In genomic region chr10:108061813-108062435, GRCm38 (mm10) we compare ENCODE assay signal across 13 mouse cellular contexts.
A peak's percentile ranks its signal among the peaks of the same experiment; 100 is the strongest.
DNase-seq lines count a peak whose midpoint lies in the region; ATAC-seq lines count a peak whose summit lies in the region.
"Had no signal": no experiment of that assay in that cellular context is flagged by ENCODE, and none has a peak within 500 bp of the region (broad histone marks: within the 10 kb centered on the region; RNA-seq: fewer than 3 reads in every experiment).

No protein-coding gene starts in this region.

- H3K4me2 ChIP-seq in forebrain, embryonic 11.5 days (ENCODE audit: low read depth, low read length, severe bottlenecking) = no peak overlapping the region
- no peak overlapping the region for H3K4me2 ChIP-seq in hindbrain, embryonic 15.5 days
- H3K4me2 ChIP-seq: embryonic facial prominence, embryonic 13.5 days; liver, embryonic 13.5 days had no signal

- H3K9ac ChIP-seq in forebrain, embryonic 11.5 days (ENCODE audit: low read length) = no peak overlapping the region
- no peak overlapping the region for H3K9ac ChIP-seq in hindbrain, embryonic 15.5 days
- H3K9ac ChIP-seq: embryonic facial prominence, embryonic 13.5 days; liver, embryonic 13.5 days had no signal

- 71% methylated on average over 7 of the region's 7 CpGs for WGBS in forebrain, embryonic 11.5 days
- 77% methylated on average over 7 of the region's 7 CpGs for WGBS in forebrain, embryonic 10.5 days
- WGBS in hindbrain, embryonic 15.5 days = 44% methylated on average over 7 of the region's 7 CpGs

- DNase-seq in forebrain, embryonic 11.5 days (ENCODE audit: low spot score) = no peak
- no peak for DNase-seq in forebrain, embryonic 10.5 days (ENCODE audit: extremely low spot score, low spot score)
- peak; percentile 35 to 37 for DNase-seq in right cerebral cortex, postnatal 10 days (ENCODE audit: low spot score in 2 of 2)
- DNase-seq in right cerebral cortex, adult 2 months (ENCODE audit: low spot score in 2 of 2) = no peak
- no peak for DNase-seq in heart, postnatal 10 days
- no peak for DNase-seq in adrenal gland, postnatal 4 days (ENCODE audit: low spot score in 2 of 2)
- DNase-seq: kidney, postnatal 4 days; liver, embryonic 13.5 days; thymus, postnatal 25 days had no signal

- H3K36me3 ChIP-seq in forebrain, embryonic 11.5 days (ENCODE audit: control insufficient read depth, insufficient read depth, low read length) = no peaks in the 10 kb centered on the region
- H3K36me3 ChIP-seq in forebrain, embryonic 10.5 days (replicated peaks) = no peaks in the 10 kb centered on the region
- H3K36me3 ChIP-seq in hindbrain, embryonic 15.5 days = no peaks in the 10 kb centered on the region
- H3K36me3 ChIP-seq: embryonic facial prominence, embryonic 13.5 days; liver, embryonic 13.5 days had no signal

- H3K27ac ChIP-seq in forebrain, embryonic 11.5 days (ENCODE audit: low read depth, low read length) = no peak overlapping the region
- H3K27ac ChIP-seq in forebrain, embryonic 10.5 days = no peak overlapping the region
- no peak overlapping the region for H3K27ac ChIP-seq in hindbrain, embryonic 15.5 days (replicated peaks)
- H3K27ac ChIP-seq: embryonic facial prominence, embryonic 13.5 days; liver, embryonic 13.5 days had no signal

- 0 out of 2 replicates have a peak, but pooled peaks have one; percentile 9 for ATAC-seq in forebrain, embryonic 11.5 days (replicated peaks; ENCODE audit: low FRiP score)
- peak; percentile 65; the same call in 1 of the 2 replicates for ATAC-seq in hindbrain, embryonic 15.5 days (ENCODE audit: low FRiP score, low read depth)
- no peak for ATAC-seq in erythroblast, adult 5-6 weeks (replicated peaks; ENCODE audit: low FRiP score, poor library complexity, severe bottlenecking)
- ATAC-seq: intestine, postnatal 0 days had no signal

- no peaks in the 10 kb centered on the region for H3K4me1 ChIP-seq in forebrain, embryonic 11.5 days (replicated peaks; ENCODE audit: control insufficient read depth, insufficient read depth, low read length)
- no peaks in the 10 kb centered on the region for H3K4me1 ChIP-seq in forebrain, embryonic 10.5 days
- no peaks in the 10 kb centered on the region for H3K4me1 ChIP-seq in hindbrain, embryonic 15.5 days (replicated peaks)
- H3K4me1 ChIP-seq: embryonic facial prominence, embryonic 13.5 days had no signal

- H3K27me3 ChIP-seq in forebrain, embryonic 11.5 days (ENCODE audit: control insufficient read depth, insufficient read depth, low read length) = no peaks in the 10 kb centered on the region
- H3K27me3 ChIP-seq in forebrain, embryonic 10.5 days (ENCODE audit: poor library complexity, severe bottlenecking) = no peaks in the 10 kb centered on the region
- H3K27me3 ChIP-seq in hindbrain, embryonic 15.5 days = no peaks in the 10 kb centered on the region
- H3K27me3 ChIP-seq: embryonic facial prominence, embryonic 13.5 days; liver, embryonic 13.5 days had no signal

- H3K4me3 ChIP-seq in forebrain, embryonic 11.5 days (ENCODE audit: low read depth, low read length) = no peak overlapping the region
- no peak overlapping the region for H3K4me3 ChIP-seq in forebrain, embryonic 10.5 days
- no peak overlapping the region for H3K4me3 ChIP-seq in hindbrain, embryonic 15.5 days
- H3K4me3 ChIP-seq: embryonic facial prominence, embryonic 13.5 days; liver, embryonic 13.5 days had no signal

- intact Hi-C loops in heart, postnatal 10 days (cut with DNase I) = loop anchor here (10.0 kb wide), 1 partner anchor 207 kb away; no protein-coding TSS in a partner anchor

- no peaks in the 10 kb centered on the region for H3K9me3 ChIP-seq in forebrain, embryonic 11.5 days (ENCODE audit: control insufficient read depth, low read length)
- H3K9me3 ChIP-seq in forebrain, embryonic 10.5 days = no peaks in the 10 kb centered on the region
- H3K9me3 ChIP-seq in hindbrain, embryonic 15.5 days = no peaks in the 10 kb centered on the region
- H3K9me3 ChIP-seq: embryonic facial prominence, embryonic 13.5 days; liver, embryonic 13.5 days had no signal

Comparison
In these comparisons a context has a peak if more than half of its experiments do, and no peak if none do; other contexts are left out.
1. DNase-seq: peak in right cerebral cortex, postnatal 10 days (2 of 2); none in forebrain, embryonic 11.5 days (single experiment), forebrain, embryonic 10.5 days (single experiment), right cerebral cortex, adult 2 months (0 of 2), heart, postnatal 10 days (0 of 2) and adrenal gland, postnatal 4 days (0 of 2).